Mouse (Mus musculus) olfactory bulb, adult 2 months (tissue): ENCODE results near the gene Fbxl5.

Experiments
- CTCF ChIP-seq: fragments of 200-500 bp; IDR thresholded peaks from 2 replicates; pipeline ENCODE4 v1.5.1; 2012; ENCODE audit warnings: low read depth, mild to moderate bottlenecking, low read length, moderate library complexity; ENCODE audit not compliant: insufficient read depth
- POLR2A ChIP-seq: fragments of 200-500 bp; IDR thresholded peaks from 2 replicates; pipeline ENCODE4 v1.6.1; 2012; ENCODE audit warnings: mild to moderate bottlenecking, low read depth, low read length, moderate library complexity; ENCODE audit not compliant: insufficient read depth

GRCm38 (mm10) chr5:43805401-43805800 lies 16.0 kb downstream of the Fbxl5 start:
- no peak for TF ChIP-seq POLR2A
- TF ChIP-seq CTCF = no peak
